Mouse (Mus musculus) CD8-positive naive resting alpha-beta T cell, adult 2 months (primary cell): Measurements from ENCODE around the gene Angptl1.

Experiments
- DNase-seq, 2 experiments: peaks; one replicate each; pipeline ENCODE4 v3.0.0; 2022; ENCODE audit warnings: low read depth in 2 of 2, low spot score in 2 of 2

Gene Angptl1

GRCm38 (mm10) chr1:156838177-156838576, at the start of gene Angptl1:
TSS of gene Angptl1 (plus strand) at chr1:156838562.
- no peak for DNase-seq

GRCm38 (mm10) chr1:156789844-156790490, 48.4 kb upstream of the Angptl1 start:
- DNase-seq: no peak

GRCm38 (mm10) chr1:156796251-156796650, 42.1 kb upstream of the Angptl1 start:
- DNase-seq: no peak

GRCm38 (mm10) chr1:156801276-156801675, 37.1 kb upstream of the Angptl1 start:
- DNase-seq: no peak

- DNase-seq: no peak
Observed at GRCm38 (mm10) chr1:156808332-156808731, 30.0 kb upstream of the Angptl1 start.

- no peak for DNase-seq
Observed at GRCm38 (mm10) chr1:156811928-156812327, 26.4 kb upstream of the Angptl1 start.

GRCm38 (mm10) chr1:156812716-156813115, 25.6 kb upstream of the Angptl1 start:
- DNase-seq: no peak

- no peak for DNase-seq
Observed at GRCm38 (mm10) chr1:156813485-156813884, 24.9 kb upstream of the Angptl1 start.

GRCm38 (mm10) chr1:156819236-156819635, 19.1 kb upstream of the Angptl1 start:
- no peak for DNase-seq

- no peak for DNase-seq
Observed at GRCm38 (mm10) chr1:156838695-156839094, 333 bp downstream of the Angptl1 start.

- no peak for DNase-seq
Observed at GRCm38 (mm10) chr1:156841625-156842339, 3.4 kb downstream of the Angptl1 start.

- DNase-seq: no peak
Observed at GRCm38 (mm10) chr1:156847098-156847497, 8.7 kb downstream of the Angptl1 start.

GRCm38 (mm10) chr1:156852409-156852808, 14.0 kb downstream of the Angptl1 start:
- DNase-seq: no peak

- no peak for DNase-seq
Observed at GRCm38 (mm10) chr1:156852872-156853271, 14.5 kb downstream of the Angptl1 start.

GRCm38 (mm10) chr1:156854558-156854957, 16.2 kb downstream of the Angptl1 start:
- no peak for DNase-seq

GRCm38 (mm10) chr1:156856666-156857065, 18.3 kb downstream of the Angptl1 start:
- DNase-seq: no peak

GRCm38 (mm10) chr1:156859156-156859555, 20.8 kb downstream of the Angptl1 start:
- no peak for DNase-seq

- no peak for DNase-seq
Observed at GRCm38 (mm10) chr1:156859711-156860250, 21.4 kb downstream of the Angptl1 start.

GRCm38 (mm10) chr1:156860266-156860665, 21.9 kb downstream of the Angptl1 start:
- DNase-seq: no peak

- DNase-seq: no peak
Observed at GRCm38 (mm10) chr1:156861475-156862043, 23.2 kb downstream of the Angptl1 start.

GRCm38 (mm10) chr1:156863726-156864125, 25.4 kb downstream of the Angptl1 start:
- DNase-seq: no peak

GRCm38 (mm10) chr1:156864240-156864639, 25.9 kb downstream of the Angptl1 start:
- no peak for DNase-seq
